Mouse (Mus musculus): Measurements from ENCODE around the gene Phf12.

The Phf12 gene

GRCm38 (mm10) chr11:78074666-78075065, 92.1 kb downstream of the Phf12 start:
- no peak for DNase-seq

All from cerebellum, postnatal 14 days (tissue).